Mouse (Mus musculus) liver, embryonic 16.5 days (tissue): ENCODE results near the gene 1700020A23Rik. TPM values are rescaled to one million over a fixed set of nuclear protein-coding genes. Genes with fewer than 3 reads are reported as not detected.
A peak's percentile ranks its signal among the peaks of the same experiment; 100 is the strongest.

Experiments used
- ATAC-seq: fragments of 200-750 bp; cut with Nextera tagmentation; 2 replicates; pipeline ENCODE4 v1.8.0; 2017; ENCODE audit warnings: low read depth, mild to moderate bottlenecking, moderate number of reproducible peaks, moderate library complexity
- H3K27ac ChIP-seq: fragments of 300-500 bp; sonication (generic); 2 replicates; pipeline ENCODE4 v1.5.1; 2014; ENCODE audit warnings: mild to moderate bottlenecking, low read length
- H3K27me3 ChIP-seq: fragments of 300-500 bp; sonication (generic); 2 replicates; pipeline ENCODE4 v1.6.1; 2014; ENCODE audit warnings: low read depth, low read length, mixed read lengths; ENCODE audit not compliant: control insufficient read depth, insufficient read depth
- H3K36me3 ChIP-seq: fragments of 300-500 bp; sonication (generic); 2 replicates; pipeline ENCODE4 v1.6.1; 2014; ENCODE audit warnings: mild to moderate bottlenecking; ENCODE audit not compliant: control insufficient read depth, insufficient read depth
- H3K4me1 ChIP-seq: fragments of 300-500 bp; sonication (generic); 2 replicates; pipeline ENCODE4 v1.6.1; 2014; ENCODE audit warnings: low read depth, low read length, mixed read lengths; ENCODE audit not compliant: control insufficient read depth
- H3K4me2 ChIP-seq: fragments of 300-500 bp; sonication (generic); 2 replicates; pipeline ENCODE4 v1.6.1; 2014; ENCODE audit warnings: low read depth, low read length, mixed read lengths
- H3K4me3 ChIP-seq: fragments of 300-500 bp; sonication (generic); 2 replicates; pipeline ENCODE4 v1.5.1; 2014; ENCODE audit warnings: low read depth, mild to moderate bottlenecking, low read length
- H3K9ac ChIP-seq: fragments of 300-500 bp; sonication (generic); 2 replicates; pipeline ENCODE4 v1.6.1; 2014; ENCODE audit warnings: low read depth, low read length
- H3K9me3 ChIP-seq: fragments of 300-500 bp; sonication (generic); replicated peaks from 2 replicates; pipeline ENCODE4 v1.6.1; 2016; ENCODE audit warnings: low read length; ENCODE audit not compliant: control insufficient read depth
- WGBS: fragments of 180-500 bp; shearing (Covaris S2); extraction: QIAGEN DNeasy Blood & Tissue Kit; methylation state at CpG from one replicate; pipeline ENCODE4 v1.1.7; 2014; ENCODE audit not compliant: insufficient replicate concordance; 5-methylcytosine and 5-hydroxymethylcytosine counted together
- polyA plus RNA-seq: library from polyadenylated mRNA; unstranded; fragments of >200 nt; fragmentation: Nextera tagmentation; extraction: Ambion mirVana; gene quantifications from 2 replicates; pipeline ENCODE4 v1.2.1, GENCODE M21; 2015

1700020A23Rik gene
- polyA plus RNA-seq, 1 experiment from 2014 or later, result not detected

GRCm38 (mm10) chr2:130383895-130384294, 21.2 kb upstream of the 1700020A23Rik start:
- Histone ChIP-seq H3K9ac (no peak overlapping the region), H3K4me2 (no peak overlapping the region), H3K9me3 (no peaks in the 10 kb centered on the region), H3K27ac (no peak overlapping the region), H3K4me1 (no peaks in the 10 kb centered on the region), H3K4me3 (no peak overlapping the region), H3K27me3 (no peaks in the 10 kb centered on the region), H3K36me3 (no peaks in the 10 kb centered on the region)
- ATAC-seq, result no peak
- 58% methylated on average over 6 of the region's 6 CpGs for WGBS

DNA sequence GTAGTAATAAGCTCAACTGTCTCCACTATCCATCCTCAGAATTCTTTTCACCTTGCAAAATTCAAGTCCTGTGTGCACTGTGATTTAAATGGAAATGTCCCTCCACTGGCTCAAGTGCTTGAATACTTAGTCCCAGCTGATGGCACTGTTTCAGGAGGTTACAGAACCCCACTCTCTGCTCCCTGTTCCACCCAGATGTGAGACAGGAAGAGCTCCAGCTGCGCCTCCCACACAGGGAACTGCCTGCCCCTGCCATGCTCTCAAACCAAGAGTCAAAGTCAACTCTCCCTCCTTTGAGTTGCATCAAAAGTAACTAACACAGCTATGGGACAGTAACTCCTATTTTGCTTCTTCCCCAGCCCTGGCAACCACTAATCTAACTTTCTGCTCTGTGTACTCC, 18.8 kb upstream of the 1700020A23Rik start:
- H3K9ac ChIP-seq, result no peak overlapping the region
- no peaks in the 10 kb centered on the region for H3K27me3 ChIP-seq
- WGBS, result 59% methylated on average over 1 of the region's 1 CpGs
- H3K4me1 ChIP-seq, result no peaks in the 10 kb centered on the region
- ATAC-seq, result no peak
- no peaks in the 10 kb centered on the region for H3K9me3 ChIP-seq
- H3K36me3 ChIP-seq, result no peaks in the 10 kb centered on the region
- no peak overlapping the region for H3K4me2 ChIP-seq
- no peak overlapping the region for H3K4me3 ChIP-seq
- H3K27ac ChIP-seq, result no peak overlapping the region

DNA sequence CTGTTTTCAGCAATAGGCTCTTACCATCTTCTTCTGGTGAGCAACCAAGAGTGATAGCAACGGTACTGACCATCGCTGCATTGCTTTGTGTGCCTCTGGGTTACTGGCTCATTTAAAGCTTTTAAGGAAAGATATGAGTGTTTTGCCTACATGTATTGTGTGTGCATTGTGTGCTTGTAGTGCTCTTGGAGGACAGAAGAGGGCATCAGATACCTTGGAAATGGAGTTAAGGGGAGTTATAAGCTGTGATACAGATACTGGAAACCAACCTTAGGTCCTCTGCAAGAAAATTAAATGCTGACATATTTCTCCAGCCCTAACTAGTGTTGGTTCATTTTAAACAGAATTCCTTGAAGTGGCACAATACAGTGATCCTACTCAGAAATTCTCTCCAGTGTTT, 16.3 kb upstream of the 1700020A23Rik start:
- Histone ChIP-seq H3K4me2 (no peak overlapping the region), H3K4me3 (no peak overlapping the region), H3K4me1 (no peaks in the 10 kb centered on the region), H3K36me3 (no peaks in the 10 kb centered on the region), H3K27me3 (no peaks in the 10 kb centered on the region), H3K9ac (no peak overlapping the region), H3K27ac (no peak overlapping the region), H3K9me3 (no peaks in the 10 kb centered on the region)
- no peak for ATAC-seq
- WGBS, result 65% methylated on average over 2 of the region's 2 CpGs

- no peaks in the 10 kb centered on the region for H3K36me3 ChIP-seq
- no peak overlapping the region for H3K4me3 ChIP-seq
- ATAC-seq, result no peak
- no peaks in the 10 kb centered on the region for H3K9me3 ChIP-seq
- H3K9ac ChIP-seq, result no peak overlapping the region
- H3K27me3 ChIP-seq, result no peaks in the 10 kb centered on the region
- H3K27ac ChIP-seq, result no peak overlapping the region
- no peaks in the 10 kb centered on the region for H3K4me1 ChIP-seq
- 58% methylated on average over 11 of the region's 11 CpGs for WGBS
- H3K4me2 ChIP-seq, result no peak overlapping the region
Measured at GRCm38 (mm10) chr2:130390993-130391625, 13.9 kb upstream of the 1700020A23Rik start.

DNA sequence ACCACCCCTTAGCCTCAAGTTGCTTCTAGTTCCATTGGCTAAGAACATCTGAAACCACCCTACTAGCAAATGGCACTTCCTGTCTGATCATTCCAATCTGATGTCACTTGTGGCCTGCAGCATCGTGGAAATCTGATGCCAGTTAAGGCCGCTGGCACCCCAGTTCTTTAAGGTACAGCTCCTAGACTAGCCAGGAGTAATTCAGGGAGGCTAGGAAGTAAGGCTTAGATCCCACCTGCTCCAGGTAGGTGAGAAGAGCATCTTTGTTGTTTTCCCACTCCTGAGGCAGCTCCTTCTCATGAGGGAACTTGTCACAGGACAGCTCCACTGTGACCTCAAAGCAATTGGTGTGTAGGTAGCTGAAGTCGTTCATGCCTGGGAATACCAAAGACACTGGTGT, 12.2 kb upstream of the 1700020A23Rik start:
- Histone ChIP-seq H3K4me1 (no peaks in the 10 kb centered on the region), H3K4me2 (no peak overlapping the region), H3K9ac (no peak overlapping the region), H3K9me3 (no peaks in the 10 kb centered on the region), H3K27ac (no peak overlapping the region), H3K36me3 (no peaks in the 10 kb centered on the region), H3K4me3 (no peak overlapping the region), H3K27me3 (peaks cover 16% of the 10 kb centered on the region)
- ATAC-seq, result no peak
- WGBS, result 51% methylated on average over 3 of the region's 3 CpGs

GRCm38 (mm10) chr2:130395696-130396095, 9.4 kb upstream of the 1700020A23Rik start:
- no peaks in the 10 kb centered on the region for H3K9me3 ChIP-seq
- 82% methylated on average over 11 of the region's 11 CpGs for WGBS
- H3K4me1 ChIP-seq, result no peaks in the 10 kb centered on the region
- peaks cover 30% of the 10 kb centered on the region for H3K27me3 ChIP-seq
- H3K4me2 ChIP-seq, result no peak overlapping the region
- no peak overlapping the region for H3K9ac ChIP-seq
- no peak overlapping the region for H3K4me3 ChIP-seq
- H3K36me3 ChIP-seq, result no peaks in the 10 kb centered on the region
- no peak for ATAC-seq
- no peak overlapping the region for H3K27ac ChIP-seq

- Histone ChIP-seq H3K27me3 (peaks cover 30% of the 10 kb centered on the region), H3K36me3 (no peaks in the 10 kb centered on the region), H3K4me3 (peak within 1 kb of the TSS; percentile 38), H3K4me2 (peak within 1 kb of the TSS; percentile 63), H3K4me1 (no peaks in the 10 kb centered on the region), H3K27ac (no peak within 1 kb of the TSS), H3K9ac (no peak within 1 kb of the TSS), H3K9me3 (no peaks in the 10 kb centered on the region)
- 1% methylated on average over 50 of the region's 53 CpGs for WGBS
- ATAC-seq, result no peak
Measured at GRCm38 (mm10) chr2:130397186-130397985, 7.7 kb upstream of the 1700020A23Rik start, which contains the start of gene Cpxm1. TSS of gene Cpxm1 (minus strand) at chr2:130397574.

DNA sequence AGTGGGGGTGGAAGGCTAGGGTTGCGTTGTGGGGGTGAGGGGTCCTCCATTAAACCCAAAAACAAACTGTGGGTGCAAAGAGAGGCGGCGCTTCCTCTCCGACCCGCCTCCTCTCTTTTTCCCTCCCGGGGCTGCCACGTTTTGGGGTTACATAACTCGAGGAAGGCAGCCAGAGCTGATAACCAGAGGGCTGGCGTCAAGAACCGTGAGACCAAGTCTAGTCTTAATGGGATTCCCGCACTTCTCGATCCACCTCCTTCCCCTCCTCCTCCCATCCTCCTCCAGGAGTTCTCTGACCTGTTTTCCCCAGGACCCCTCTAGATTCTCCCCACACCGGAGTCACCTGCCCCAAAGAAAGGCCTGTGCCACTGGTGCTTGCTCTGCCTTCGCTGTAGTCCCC, 7.0 kb upstream of the 1700020A23Rik start:
- Histone ChIP-seq H3K36me3 (no peaks in the 10 kb centered on the region), H3K27ac (no peak overlapping the region), H3K9ac (no peak overlapping the region), H3K4me1 (no peaks in the 10 kb centered on the region), H3K9me3 (no peaks in the 10 kb centered on the region), H3K4me2 (peak overlapping the region; percentile 63), H3K4me3 (no peak overlapping the region; the same call in 1 of the 2 replicates), H3K27me3 (peaks cover 30% of the 10 kb centered on the region)
- no peak for ATAC-seq
- WGBS, result 14% methylated on average over 10 of the region's 14 CpGs

GRCm38 (mm10) chr2:130400046-130400445, 5.0 kb upstream of the 1700020A23Rik start:
- WGBS, result 70% methylated on average over 1 of the region's 1 CpGs
- H3K27ac ChIP-seq, result no peak overlapping the region
- no peaks in the 10 kb centered on the region for H3K36me3 ChIP-seq
- peaks cover 30% of the 10 kb centered on the region for H3K27me3 ChIP-seq
- H3K4me3 ChIP-seq, result no peak overlapping the region
- no peak for ATAC-seq
- H3K9me3 ChIP-seq, result no peaks in the 10 kb centered on the region
- H3K9ac ChIP-seq, result no peak overlapping the region
- no peak overlapping the region for H3K4me2 ChIP-seq
- no peaks in the 10 kb centered on the region for H3K4me1 ChIP-seq
